Mouse (Mus musculus): ENCODE data around the gene Edem3. TPM values are rescaled to one million over a fixed set of nuclear protein-coding genes. Genes with fewer than 3 reads are reported as not detected.
"Not testable (repeated sequence)": the region's sequence is repeated elsewhere in the genome, so short reads cannot be mapped to it uniquely, and the experiment has no call there.

The Edem3 gene
- polyA plus RNA-seq, 1 experiment from 2014 or later: 21.7 TPM

GRCm38 (mm10) chr1:151726358-151726757 is 28.8 kb upstream of the Edem3 start:
- H3K27me3 ChIP-seq (ENCODE audit: control insufficient read depth, insufficient read depth, low read length): no peaks in the 10 kb centered on the region
- no peaks in the 10 kb centered on the region for H3K9me3 ChIP-seq (ENCODE audit: control insufficient read depth, low read length)
- H3K9ac ChIP-seq (ENCODE audit: low read depth, low read length): no peak overlapping the region
- 92% methylated on average over 6 of the region's 6 CpGs for WGBS
- no peak overlapping the region for H3K27ac ChIP-seq (ENCODE audit: low read depth, low read length)
- no peak for ATAC-seq (ENCODE audit: low FRiP score, low TSS enrichment)
- no peaks in the 10 kb centered on the region for H3K4me1 ChIP-seq (ENCODE audit: control insufficient read depth, insufficient read depth, low read length)
- H3K4me3 ChIP-seq (ENCODE audit: low read length): no peak overlapping the region
- no peaks in the 10 kb centered on the region for H3K36me3 ChIP-seq (ENCODE audit: control insufficient read depth, insufficient read depth, low read length)
- H3K4me2 ChIP-seq (replicated peaks; ENCODE audit: low read depth, low read length): no peak overlapping the region

GRCm38 (mm10) chr1:151728141-151728540 is 27.0 kb upstream of the Edem3 start:
- Histone ChIP-seq H3K36me3 (ENCODE audit: control insufficient read depth, insufficient read depth, low read length) (no peaks in the 10 kb centered on the region), H3K9ac (ENCODE audit: low read depth, low read length) (no peak overlapping the region), H3K27ac (ENCODE audit: low read depth, low read length) (no peak overlapping the region), H3K9me3 (ENCODE audit: control insufficient read depth, low read length) (no peaks in the 10 kb centered on the region), H3K4me3 (ENCODE audit: low read length) (no peak overlapping the region), H3K27me3 (ENCODE audit: control insufficient read depth, insufficient read depth, low read length) (no peaks in the 10 kb centered on the region), H3K4me2 (replicated peaks; ENCODE audit: low read depth, low read length) (no peak overlapping the region), H3K4me1 (ENCODE audit: control insufficient read depth, insufficient read depth, low read length) (no peaks in the 10 kb centered on the region)
- ATAC-seq (ENCODE audit: low FRiP score, low TSS enrichment): no peak
- WGBS: 80% methylated on average over 4 of the region's 4 CpGs

DNA sequence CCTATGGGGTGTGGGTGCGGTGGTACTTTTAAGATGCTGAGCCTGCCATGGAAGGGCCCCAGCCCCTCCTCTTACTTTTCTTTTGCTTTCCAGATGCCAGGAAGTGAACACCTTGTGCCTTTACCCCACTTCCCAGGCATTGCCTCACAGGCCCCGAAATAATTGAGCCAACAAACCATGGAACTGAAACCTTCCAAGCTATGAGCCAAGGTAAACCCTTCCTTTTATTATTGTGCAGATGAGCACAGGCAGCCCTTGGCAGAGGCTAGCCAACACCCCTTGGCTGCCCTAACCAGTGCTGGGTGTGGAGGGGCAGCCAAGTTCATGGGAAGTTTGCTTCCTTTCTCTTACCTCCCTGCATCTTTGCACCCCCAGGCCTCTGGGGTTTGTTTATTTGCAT is 18.0 kb upstream of the Edem3 start:
- H3K4me2 ChIP-seq (replicated peaks; ENCODE audit: low read depth, low read length): no peak overlapping the region
- no peak overlapping the region for H3K27ac ChIP-seq (ENCODE audit: low read depth, low read length)
- H3K4me3 ChIP-seq (ENCODE audit: low read length): no peak overlapping the region
- no peaks in the 10 kb centered on the region for H3K4me1 ChIP-seq (ENCODE audit: control insufficient read depth, insufficient read depth, low read length)
- no peaks in the 10 kb centered on the region for H3K36me3 ChIP-seq (ENCODE audit: control insufficient read depth, insufficient read depth, low read length)
- no peaks in the 10 kb centered on the region for H3K27me3 ChIP-seq (ENCODE audit: control insufficient read depth, insufficient read depth, low read length)
- WGBS: 95% methylated on average over 2 of the region's 2 CpGs
- ATAC-seq (ENCODE audit: low FRiP score, low TSS enrichment): no peak
- H3K9ac ChIP-seq (ENCODE audit: low read depth, low read length): no peak overlapping the region
- H3K9me3 ChIP-seq (ENCODE audit: control insufficient read depth, low read length): no peaks in the 10 kb centered on the region

DNA sequence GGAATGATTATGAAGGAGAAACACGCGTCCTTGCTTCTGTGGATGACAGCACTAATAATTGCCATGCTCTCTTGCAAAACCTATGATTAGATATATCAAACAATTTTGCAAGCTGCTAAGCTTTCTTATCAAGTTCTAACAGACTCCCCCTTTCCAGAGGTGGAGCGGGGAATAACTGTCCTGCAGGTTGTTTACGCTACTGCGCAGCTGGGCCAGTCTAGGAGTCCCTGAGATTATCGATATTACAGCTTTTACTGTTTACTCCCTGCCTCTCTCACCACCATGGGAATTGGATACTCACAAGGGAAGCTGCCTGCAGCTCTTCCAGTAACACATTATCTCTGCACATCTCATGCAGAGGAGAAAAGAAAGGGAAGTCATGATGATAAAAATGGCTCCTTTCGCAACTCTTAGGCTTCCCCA is 14.0 kb upstream of the Edem3 start:
- Histone ChIP-seq H3K9me3 (ENCODE audit: control insufficient read depth, low read length) (no peaks in the 10 kb centered on the region), H3K9ac (ENCODE audit: low read depth, low read length) (no peak overlapping the region), H3K4me3 (ENCODE audit: low read length) (no peak overlapping the region), H3K4me1 (ENCODE audit: control insufficient read depth, insufficient read depth, low read length) (no peaks in the 10 kb centered on the region), H3K27ac (ENCODE audit: low read depth, low read length) (no peak overlapping the region), H3K27me3 (ENCODE audit: control insufficient read depth, insufficient read depth, low read length) (no peaks in the 10 kb centered on the region), H3K36me3 (ENCODE audit: control insufficient read depth, insufficient read depth, low read length) (no peaks in the 10 kb centered on the region), H3K4me2 (replicated peaks; ENCODE audit: low read depth, low read length) (no peak overlapping the region)
- WGBS: 89% methylated on average over 7 of the region's 7 CpGs
- ATAC-seq (ENCODE audit: low FRiP score, low TSS enrichment): no peak

DNA sequence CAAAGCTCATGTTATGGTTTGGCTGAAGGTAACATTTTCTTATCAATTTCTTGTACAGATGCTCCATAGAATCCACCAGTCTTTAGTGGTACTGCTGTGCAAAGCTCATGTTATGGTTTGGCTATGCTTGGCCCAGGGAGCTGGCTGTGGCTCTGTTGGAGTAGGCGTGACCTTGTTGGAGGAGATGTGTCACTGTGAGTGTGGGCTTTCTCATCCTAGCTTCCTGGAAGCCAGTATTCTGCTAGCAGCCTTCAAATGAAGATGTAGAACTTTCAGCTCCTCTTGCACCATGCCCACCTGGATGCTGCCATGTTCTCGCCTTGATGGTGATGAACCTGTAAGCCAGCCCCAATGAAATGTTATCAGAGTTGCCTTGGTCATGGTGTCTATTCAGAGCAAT is 5.3 kb upstream of the Edem3 start:
- not testable (repeated sequence) for H3K9me3 ChIP-seq (ENCODE audit: control insufficient read depth, low read length); ATAC-seq (ENCODE audit: low FRiP score, low TSS enrichment); H3K36me3 ChIP-seq (ENCODE audit: control insufficient read depth, insufficient read depth, low read length); H3K9ac ChIP-seq (ENCODE audit: low read depth, low read length); H3K27me3 ChIP-seq (ENCODE audit: control insufficient read depth, insufficient read depth, low read length); H3K4me1 ChIP-seq (ENCODE audit: control insufficient read depth, insufficient read depth, low read length); H3K27ac ChIP-seq (ENCODE audit: low read depth, low read length); H3K4me2 ChIP-seq (replicated peaks; ENCODE audit: low read depth, low read length); H3K4me3 ChIP-seq (ENCODE audit: low read length)
- 92% methylated on average over 2 of the region's 2 CpGs for WGBS

DNA sequence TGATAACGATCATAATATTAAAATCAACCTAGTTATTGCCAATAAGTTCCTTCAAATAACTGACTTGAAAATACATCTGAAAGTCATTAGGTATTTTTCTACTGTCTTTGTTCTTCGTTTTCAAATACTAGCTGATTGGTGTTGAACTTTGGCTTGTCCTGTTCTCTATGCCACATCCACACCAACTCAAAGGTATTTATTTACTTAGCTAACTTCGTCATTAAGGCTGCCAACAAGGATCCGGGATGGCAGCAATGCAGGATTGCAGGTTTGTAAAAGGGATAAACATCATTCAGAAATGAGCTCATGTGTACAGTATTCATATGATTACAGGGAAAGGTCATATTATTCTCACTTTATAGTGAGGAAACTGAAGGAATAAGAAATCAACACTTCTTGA is 2.2 kb upstream of the Edem3 start:
- no peak overlapping the region for H3K27ac ChIP-seq (ENCODE audit: low read depth, low read length)
- H3K9me3 ChIP-seq (ENCODE audit: control insufficient read depth, low read length): no peaks in the 10 kb centered on the region
- no peak overlapping the region for H3K4me2 ChIP-seq (replicated peaks; ENCODE audit: low read depth, low read length)
- no peak for ATAC-seq (ENCODE audit: low FRiP score, low TSS enrichment)
- WGBS: 77% methylated on average over 4 of the region's 4 CpGs
- H3K36me3 ChIP-seq (ENCODE audit: control insufficient read depth, insufficient read depth, low read length): no peaks in the 10 kb centered on the region
- no peak overlapping the region for H3K4me3 ChIP-seq (ENCODE audit: low read length)
- no peak overlapping the region for H3K9ac ChIP-seq (ENCODE audit: low read depth, low read length)
- H3K4me1 ChIP-seq (ENCODE audit: control insufficient read depth, insufficient read depth, low read length): peaks cover 9% of the 10 kb centered on the region; the same call in 1 of the 2 replicates
- H3K27me3 ChIP-seq (ENCODE audit: control insufficient read depth, insufficient read depth, low read length): no peaks in the 10 kb centered on the region

DNA sequence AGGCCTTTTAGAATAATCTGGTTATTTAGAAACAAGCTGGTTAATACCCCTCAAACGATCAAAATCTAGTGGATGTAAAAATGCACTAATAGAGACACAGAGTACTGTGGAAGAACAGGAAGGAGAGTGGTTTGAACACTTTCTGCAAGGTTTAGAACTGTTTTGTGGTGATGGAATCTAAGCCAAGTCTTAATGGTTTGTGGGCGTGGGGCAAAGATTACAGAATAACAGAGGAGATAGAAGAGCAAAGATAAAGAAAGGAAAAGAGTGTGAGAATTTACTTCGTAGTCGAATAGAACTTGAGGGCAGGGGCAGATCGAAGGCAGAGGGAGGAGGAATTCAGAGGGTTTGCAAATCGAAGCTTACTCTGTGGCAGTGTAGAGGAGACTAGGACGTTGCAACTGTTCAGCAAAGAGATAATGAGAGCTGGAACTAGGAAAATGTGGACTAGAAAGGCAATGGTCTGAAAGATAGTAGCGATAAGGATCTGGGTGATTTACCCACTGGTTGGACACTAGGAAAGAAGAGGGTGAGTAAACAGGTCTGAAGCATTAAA is 1.7 kb upstream of the Edem3 start:
- H3K4me3 ChIP-seq (ENCODE audit: low read length): no peak overlapping the region
- H3K27me3 ChIP-seq (ENCODE audit: control insufficient read depth, insufficient read depth, low read length): no peaks in the 10 kb centered on the region
- no peaks in the 10 kb centered on the region for H3K9me3 ChIP-seq (ENCODE audit: control insufficient read depth, low read length)
- H3K27ac ChIP-seq (ENCODE audit: low read depth, low read length): no peak overlapping the region
- 73% methylated on average over 8 of the region's 8 CpGs for WGBS
- H3K9ac ChIP-seq (ENCODE audit: low read depth, low read length): no peak overlapping the region
- H3K4me1 ChIP-seq (ENCODE audit: control insufficient read depth, insufficient read depth, low read length): peaks cover 9% of the 10 kb centered on the region; the same call in 1 of the 2 replicates
- peak overlapping the region; percentile 48; the same call in 1 of the 2 replicates for H3K4me2 ChIP-seq (replicated peaks; ENCODE audit: low read depth, low read length)
- H3K36me3 ChIP-seq (ENCODE audit: control insufficient read depth, insufficient read depth, low read length): no peaks in the 10 kb centered on the region
- ATAC-seq (ENCODE audit: low FRiP score, low TSS enrichment): no peak

GRCm38 (mm10) chr1:151754028-151754489 is 1.1 kb upstream of the Edem3 start:
- H3K9ac ChIP-seq (ENCODE audit: low read depth, low read length): peak overlapping the region; percentile 40; the same call in 1 of the 2 replicates
- 50% methylated on average over 10 of the region's 10 CpGs for WGBS

DNA sequence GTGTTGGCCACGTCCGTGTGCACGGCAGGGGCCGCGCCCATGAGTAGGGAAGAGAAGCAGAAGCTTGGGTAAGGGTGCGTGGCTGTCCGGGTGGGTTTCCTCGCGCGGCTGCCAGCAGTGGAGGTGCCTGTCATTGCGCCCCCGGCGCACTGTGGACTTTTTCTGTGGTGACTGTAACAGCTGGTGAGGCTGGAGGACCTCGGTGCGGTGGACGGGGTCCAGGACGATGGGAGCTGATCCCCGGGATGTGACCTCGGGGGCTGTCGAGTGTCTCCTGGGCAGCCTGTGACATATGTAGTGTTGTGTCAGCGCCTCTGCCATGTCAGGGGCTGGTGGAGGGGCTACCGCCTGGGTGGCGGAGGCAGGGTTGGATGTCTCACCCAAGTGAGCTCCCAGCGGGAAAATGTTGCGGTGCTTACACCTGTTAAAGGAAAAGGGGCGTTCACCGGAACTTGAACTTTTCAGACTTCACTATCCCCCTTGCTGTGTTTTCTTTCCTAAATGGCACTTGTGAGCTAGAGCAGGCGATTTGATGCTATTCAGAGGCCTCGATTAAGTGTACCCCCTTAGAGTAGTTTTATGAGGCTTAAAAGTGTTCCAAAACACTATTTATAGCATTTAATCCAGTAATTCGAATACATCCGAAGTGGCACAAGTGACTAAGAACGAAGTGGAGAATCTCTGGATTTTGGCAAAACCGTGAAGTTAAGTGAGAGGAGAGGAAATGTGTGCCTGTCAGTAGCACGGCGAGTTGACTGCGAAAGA is 671 bp downstream of the Edem3 start:
- no peak; the same call in 1 of the 2 replicates for ATAC-seq (ENCODE audit: low FRiP score, low TSS enrichment)
- H3K4me1 ChIP-seq (ENCODE audit: control insufficient read depth, insufficient read depth, low read length): peaks cover 9% of the 10 kb centered on the region; the same call in 1 of the 2 replicates
- 6% methylated on average over 33 of the region's 36 CpGs for WGBS
- peak overlapping the region; percentile 83 for H3K4me2 ChIP-seq (replicated peaks; ENCODE audit: low read depth, low read length)
- H3K9me3 ChIP-seq (ENCODE audit: control insufficient read depth, low read length): no peaks in the 10 kb centered on the region
- no peaks in the 10 kb centered on the region for H3K27me3 ChIP-seq (ENCODE audit: control insufficient read depth, insufficient read depth, low read length)
- H3K27ac ChIP-seq (ENCODE audit: low read depth, low read length): peak overlapping the region; percentile 73
- peak overlapping the region; percentile 88 for H3K4me3 ChIP-seq (ENCODE audit: low read length)
- H3K9ac ChIP-seq (ENCODE audit: low read depth, low read length): peak overlapping the region; percentile 79
- H3K36me3 ChIP-seq (ENCODE audit: control insufficient read depth, insufficient read depth, low read length): peaks cover 4% of the 10 kb centered on the region; the same call in 1 of the 2 replicates

More at GRCm38 (mm10) chr1:151754028-151754489, 1.1 kb upstream of the Edem3 start:
- H3K4me3 ChIP-seq (ENCODE audit: low read length): peak overlapping the region; percentile 88
- H3K4me1 ChIP-seq (ENCODE audit: control insufficient read depth, insufficient read depth, low read length): peaks cover 9% of the 10 kb centered on the region; the same call in 1 of the 2 replicates
- no peaks in the 10 kb centered on the region for H3K9me3 ChIP-seq (ENCODE audit: control insufficient read depth, low read length)
- no peaks in the 10 kb centered on the region for H3K27me3 ChIP-seq (ENCODE audit: control insufficient read depth, insufficient read depth, low read length)
- H3K36me3 ChIP-seq (ENCODE audit: control insufficient read depth, insufficient read depth, low read length): no peaks in the 10 kb centered on the region
- no peak overlapping the region for H3K27ac ChIP-seq (ENCODE audit: low read depth, low read length)
- H3K4me2 ChIP-seq (replicated peaks; ENCODE audit: low read depth, low read length): peak overlapping the region; percentile 48
- no peak for ATAC-seq (ENCODE audit: low FRiP score, low TSS enrichment)

Measured in kidney, embryonic 14.5 days (tissue).